Mouse (Mus musculus): Measurements from ENCODE around the gene Gmcl1. TPM values are rescaled to one million over a fixed set of nuclear protein-coding genes. Genes with fewer than 3 reads are reported as not detected.

Gene Gmcl1
- polyA plus RNA-seq, 1 experiment: 36.9 TPM

GRCm38 (mm10) chr6:86683872-86684654 is 49.1 kb downstream of the Gmcl1 start, which contains the start of gene Snrnp27:
Snrnp27 (minus strand) TSS chr6:86684522.
- DNase-seq (ENCODE audit: low read depth): peak; percentile 98

DNA sequence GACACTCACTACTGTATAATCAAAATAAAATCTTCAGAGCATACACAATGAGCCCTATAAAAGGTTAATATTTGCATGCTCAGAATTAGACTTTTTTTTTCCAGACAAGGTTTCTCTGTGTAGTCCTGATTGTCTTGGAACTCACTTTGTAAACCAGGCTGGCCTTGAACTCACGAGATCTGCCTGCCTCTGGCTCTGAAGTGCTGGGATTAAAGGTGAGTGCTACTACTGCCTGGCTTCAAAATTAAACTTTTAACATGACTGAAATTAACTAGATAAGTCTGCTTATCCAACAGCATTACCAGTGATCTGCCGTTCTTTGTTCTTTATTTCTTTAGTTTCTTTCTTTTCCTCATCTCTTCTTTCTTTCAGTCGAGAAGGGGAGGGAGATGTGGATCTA is 51.9 kb downstream of the Gmcl1 start:
- TF ChIP-seq POLR2A (IDR thresholded peaks at IDR 0.05; ENCODE audit: borderline replicate concordance, extremely low read depth, insufficient read depth, insufficient read length, poor library complexity, severe bottlenecking) (no peak), CTCF (IDR thresholded peaks at IDR 0.05; ENCODE audit: borderline replicate concordance, extremely low read depth, insufficient read depth, insufficient read length) (no peak)
- DNase-seq (ENCODE audit: low read depth): no peak

More at GRCm38 (mm10) chr6:86683872-86684654, 49.1 kb downstream of the Gmcl1 start, which contains the start of gene Snrnp27:
- TF ChIP-seq POLR2A (IDR thresholded peaks at IDR 0.05; ENCODE audit: borderline replicate concordance, extremely low read depth, insufficient read depth, insufficient read length, poor library complexity, severe bottlenecking) (peak; percentile 60; the same call in 1 of the 2 replicates), CTCF (IDR thresholded peaks at IDR 0.05; ENCODE audit: borderline replicate concordance, extremely low read depth, insufficient read depth, insufficient read length) (no peak)

DNA sequence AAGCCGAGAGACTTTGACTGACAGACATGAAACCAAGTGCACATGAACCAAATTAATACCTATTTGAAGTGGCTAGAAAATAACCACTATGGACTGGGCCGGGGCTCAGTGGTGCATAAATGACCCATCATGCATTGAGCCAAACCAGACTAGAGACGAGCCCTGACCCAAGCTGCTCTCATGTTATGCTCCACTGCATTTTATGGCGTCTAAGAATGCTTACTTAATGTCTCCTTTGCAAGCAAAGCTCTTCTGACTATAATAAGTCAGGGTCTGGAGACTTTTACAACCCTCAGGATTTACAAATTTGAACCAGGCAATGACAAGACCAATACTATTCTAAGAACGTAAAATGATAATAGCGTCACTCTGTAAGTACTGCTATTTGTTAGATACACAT is 54.8 kb downstream of the Gmcl1 start:
- TF ChIP-seq POLR2A (IDR thresholded peaks at IDR 0.05; ENCODE audit: borderline replicate concordance, extremely low read depth, insufficient read depth, insufficient read length, poor library complexity, severe bottlenecking): no peak
- TF ChIP-seq CTCF (IDR thresholded peaks at IDR 0.05; ENCODE audit: borderline replicate concordance, extremely low read depth, insufficient read depth, insufficient read length): no peak
- no peak for DNase-seq (ENCODE audit: low read depth)

GRCm38 (mm10) chr6:86670873-86671272 is 62.3 kb downstream of the Gmcl1 start:
- DNase-seq (ENCODE audit: low read depth): peak; percentile 94
- no peak for TF ChIP-seq POLR2A (IDR thresholded peaks at IDR 0.05; ENCODE audit: borderline replicate concordance, extremely low read depth, insufficient read depth, insufficient read length, poor library complexity, severe bottlenecking)
- TF ChIP-seq CTCF (IDR thresholded peaks at IDR 0.05; ENCODE audit: borderline replicate concordance, extremely low read depth, insufficient read depth, insufficient read length): peak; percentile 83

DNA sequence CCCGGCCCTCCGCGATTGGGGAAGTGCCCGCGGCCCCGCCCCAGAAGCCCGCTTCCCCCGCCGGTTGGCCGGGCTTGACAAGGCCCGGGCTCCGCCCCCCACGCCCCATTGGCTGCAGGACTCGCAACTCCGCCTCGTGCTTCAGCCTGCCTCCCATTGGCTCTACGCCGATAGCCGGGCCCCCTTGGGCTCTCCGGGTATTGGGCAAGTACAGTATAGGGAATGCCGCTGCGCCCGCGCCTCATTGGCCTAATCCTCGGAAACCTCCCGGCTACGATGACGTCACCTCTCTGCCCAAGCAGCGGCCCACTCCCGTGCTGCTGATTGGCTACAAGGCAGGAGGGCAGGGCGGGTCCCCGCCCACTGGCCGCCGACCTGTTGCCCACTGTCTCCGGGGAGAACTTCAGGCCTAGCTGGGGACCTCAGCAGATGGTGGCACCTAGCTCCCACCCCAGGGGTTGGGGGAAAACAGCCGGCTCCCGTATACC is 63.9 kb downstream of the Gmcl1 start:
- TF ChIP-seq CTCF (IDR thresholded peaks at IDR 0.05; ENCODE audit: borderline replicate concordance, extremely low read depth, insufficient read depth, insufficient read length) (no peak), POLR2A (IDR thresholded peaks at IDR 0.05; ENCODE audit: borderline replicate concordance, extremely low read depth, insufficient read depth, insufficient read length, poor library complexity, severe bottlenecking) (no peak)
- DNase-seq (ENCODE audit: low read depth): peak; percentile 100

DNA sequence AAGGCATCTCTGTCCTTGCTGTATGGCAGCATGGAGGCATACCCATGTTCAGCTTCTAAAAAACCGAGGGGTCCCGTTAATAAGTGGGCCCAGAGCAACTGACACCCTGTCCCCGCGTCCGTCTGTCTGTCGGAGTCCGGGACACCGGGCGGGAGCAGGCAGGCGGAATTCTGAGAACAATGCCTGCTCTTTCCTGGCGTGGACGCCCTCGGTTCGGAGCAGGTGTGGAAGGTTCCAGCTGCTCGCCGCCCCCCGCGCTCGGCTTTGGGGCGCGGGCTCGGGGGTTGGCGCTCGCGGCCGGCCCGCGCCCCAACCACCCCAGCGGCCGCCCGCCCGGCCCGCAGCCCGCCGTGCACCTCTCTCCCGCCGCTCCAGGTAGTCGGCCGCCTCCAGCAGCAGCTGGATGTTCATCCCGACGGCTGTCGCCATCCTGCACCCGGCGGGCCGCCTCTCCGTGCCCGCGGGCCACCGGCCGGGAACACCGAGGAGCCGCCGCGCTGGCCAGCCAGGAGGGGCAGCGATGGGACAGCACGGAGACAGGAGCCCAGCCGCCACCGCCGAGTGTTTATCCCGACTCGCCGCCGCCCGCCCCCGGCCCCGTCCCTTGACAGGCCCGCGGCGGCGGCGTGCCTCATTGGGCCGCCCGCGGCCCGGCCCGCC is 64.5 kb downstream of the Gmcl1 start, which contains the start of gene Mxd1:
TSS of gene Mxd1 (minus strand) at position 582 of the 660 bp plus-strand sequence.
- DNase-seq (ENCODE audit: low read depth): peak; percentile 8
- TF ChIP-seq CTCF (IDR thresholded peaks at IDR 0.05; ENCODE audit: borderline replicate concordance, extremely low read depth, insufficient read depth, insufficient read length) (no peak), POLR2A (IDR thresholded peaks at IDR 0.05; ENCODE audit: borderline replicate concordance, extremely low read depth, insufficient read depth, insufficient read length, poor library complexity, severe bottlenecking) (peak; percentile 64; the same call in 1 of the 2 replicates)

DNA sequence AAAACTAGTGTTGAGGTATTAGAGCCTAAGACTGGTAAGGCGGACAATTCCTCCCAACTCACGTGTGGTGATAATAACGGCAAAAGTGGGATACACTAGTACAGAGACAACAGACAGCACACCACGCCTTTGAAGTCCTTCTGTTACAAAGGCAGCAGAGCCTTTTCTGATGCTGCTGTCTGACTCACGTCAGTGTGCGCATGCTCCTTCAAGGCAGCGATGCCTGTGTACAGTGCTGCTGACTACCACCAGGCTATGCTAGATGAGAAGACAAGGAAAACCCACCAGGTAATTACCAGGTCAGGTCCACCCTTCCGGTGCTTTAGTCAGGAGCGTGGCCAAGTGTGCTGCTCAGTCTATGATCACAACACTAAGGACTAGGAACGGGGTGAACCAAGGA is 66.1 kb downstream of the Gmcl1 start:
- DNase-seq (ENCODE audit: low read depth): no peak

GRCm38 (mm10) chr6:86665560-86666307 is 67.4 kb downstream of the Gmcl1 start:
- TF ChIP-seq POLR2A (IDR thresholded peaks at IDR 0.05; ENCODE audit: borderline replicate concordance, extremely low read depth, insufficient read depth, insufficient read length, poor library complexity, severe bottlenecking): no peak
- TF ChIP-seq CTCF (IDR thresholded peaks at IDR 0.05; ENCODE audit: borderline replicate concordance, extremely low read depth, insufficient read depth, insufficient read length): no peak
- DNase-seq (ENCODE audit: low read depth): no peak

More for the DNA sequence above, 66.1 kb downstream of the Gmcl1 start:
- TF ChIP-seq CTCF (IDR thresholded peaks at IDR 0.05; ENCODE audit: borderline replicate concordance, extremely low read depth, insufficient read depth, insufficient read length): no peak
- TF ChIP-seq POLR2A (IDR thresholded peaks at IDR 0.05; ENCODE audit: borderline replicate concordance, extremely low read depth, insufficient read depth, insufficient read length, poor library complexity, severe bottlenecking): no peak

GRCm38 (mm10) chr6:86665076-86665475 is 68.1 kb downstream of the Gmcl1 start:
- no peak for TF ChIP-seq POLR2A (IDR thresholded peaks at IDR 0.05; ENCODE audit: borderline replicate concordance, extremely low read depth, insufficient read depth, insufficient read length, poor library complexity, severe bottlenecking)
- no peak for TF ChIP-seq CTCF (IDR thresholded peaks at IDR 0.05; ENCODE audit: borderline replicate concordance, extremely low read depth, insufficient read depth, insufficient read length)
- DNase-seq (ENCODE audit: low read depth): no peak

DNA sequence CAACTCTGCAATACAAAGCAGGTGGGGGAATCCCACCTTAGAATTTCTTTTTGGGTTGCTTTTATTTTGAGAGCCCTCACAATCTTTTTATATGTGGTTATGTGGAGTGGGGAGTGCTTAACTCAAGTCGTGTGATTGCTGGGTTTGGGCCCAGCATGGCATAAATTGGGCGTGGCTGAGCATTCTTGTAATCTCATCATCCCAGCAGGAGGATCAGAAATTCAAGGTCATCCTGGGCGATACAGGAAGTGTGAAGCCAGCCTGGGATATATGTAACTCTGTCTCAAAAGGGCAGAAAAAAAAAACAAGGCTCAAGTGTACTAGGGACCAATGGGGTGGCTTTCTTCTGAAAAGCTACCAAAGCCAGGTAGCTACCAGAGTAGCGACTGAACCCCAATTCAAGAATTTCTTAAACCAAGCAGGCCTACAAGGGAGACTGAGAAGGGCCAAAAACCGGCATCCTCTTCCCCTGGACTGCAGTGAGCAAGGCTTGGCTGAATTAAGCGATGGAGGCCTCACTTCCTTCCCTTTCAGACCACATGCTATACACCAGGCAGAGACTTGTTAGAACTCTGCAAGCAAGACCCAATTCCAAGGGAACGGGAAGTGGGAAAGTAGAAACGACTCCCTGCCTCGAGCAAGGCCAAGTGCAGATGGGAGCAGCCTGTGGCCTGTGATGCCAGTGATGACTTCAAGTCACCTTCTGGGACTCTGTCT is 72.9 kb downstream of the Gmcl1 start:
- TF ChIP-seq POLR2A (IDR thresholded peaks at IDR 0.05; ENCODE audit: borderline replicate concordance, extremely low read depth, insufficient read depth, insufficient read length, poor library complexity, severe bottlenecking) (no peak), CTCF (IDR thresholded peaks at IDR 0.05; ENCODE audit: borderline replicate concordance, extremely low read depth, insufficient read depth, insufficient read length) (no peak)
- no peak for DNase-seq (ENCODE audit: low read depth)

Data from brain, embryonic 14.5 days (tissue).